Mouse (Mus musculus): ENCODE measurements around the gene Plaa.

DNA sequence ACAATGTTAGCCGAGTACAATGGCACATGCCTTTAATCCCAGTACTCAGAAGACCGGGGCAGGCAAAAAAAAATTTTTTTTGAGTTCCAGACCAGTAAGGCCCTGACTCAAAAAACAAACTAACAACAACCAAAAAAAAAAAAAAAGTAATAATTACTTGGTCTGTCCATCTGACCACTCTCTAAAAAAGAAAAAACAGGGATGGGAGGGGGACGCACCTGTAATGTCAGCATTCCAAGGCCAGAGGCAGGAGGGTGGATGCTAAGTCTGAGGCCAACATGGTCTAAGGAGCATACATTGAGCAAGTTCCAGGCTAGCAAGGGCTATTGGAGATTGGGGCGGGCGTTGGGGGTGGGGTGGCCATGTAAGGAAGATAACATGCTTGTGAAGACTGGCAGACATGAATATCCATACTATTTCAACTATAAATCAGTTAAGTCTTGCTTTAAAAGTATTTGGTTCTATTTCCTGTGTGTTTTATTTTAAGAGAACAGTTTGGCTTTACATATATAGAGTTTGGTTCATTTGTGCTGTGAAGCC, 48.0 kb downstream of the Plaa start:
- TF ChIP-seq CTCF (IDR thresholded peaks at IDR 0.05; ENCODE audit: control insufficient read depth, insufficient read depth, low read length) (no peak), POLR2A (IDR thresholded peaks at IDR 0.05; ENCODE audit: borderline replicate concordance, control insufficient read depth, low read depth, low read length) (no peak)

All from bone marrow, adult 2 months (tissue).